Mouse (Mus musculus) liver, embryonic 11.5 days (tissue): Measurements from ENCODE around the gene Phlda3. TPM values are rescaled to one million over a fixed set of nuclear protein-coding genes. Genes with fewer than 3 reads are reported as not detected.

Experiments
- ATAC-seq: fragments of 200-750 bp; cut with Nextera tagmentation; replicated peaks from 2 replicates; pipeline ENCODE4 v1.8.0; 2017; ENCODE audit warnings: moderate number of reproducible peaks, mild to moderate bottlenecking, moderate TSS enrichment, moderate library complexity; ENCODE audit not compliant: low FRiP score
- DNase-seq: peaks from one replicate; pipeline ENCODE4 v3.0.0-alpha.2; 2017; ENCODE audit warnings: low spot score
- H3K27ac ChIP-seq: fragments of 300-500 bp; sonication (generic); 2 replicates; pipeline ENCODE4 v1.5.1; 2014; ENCODE audit warnings: mild to moderate bottlenecking, low read depth, low read length, control low read depth
- H3K27me3 ChIP-seq: fragments of 300-500 bp; sonication (generic); replicated peaks from 2 replicates; pipeline ENCODE4 v1.6.1; 2014; ENCODE audit warnings: low read length, mixed read lengths; ENCODE audit not compliant: control insufficient read depth, insufficient read depth
- H3K36me3 ChIP-seq: fragments of 300-500 bp; sonication (generic); 2 replicates; pipeline ENCODE4 v1.6.1; 2014; ENCODE audit warnings: mild to moderate bottlenecking, low read length, moderate library complexity, mixed read lengths; ENCODE audit not compliant: control insufficient read depth, insufficient read depth
- H3K4me1 ChIP-seq: fragments of 300-500 bp; sonication (generic); replicated peaks from 2 replicates; pipeline ENCODE4 v1.6.1; 2014; ENCODE audit warnings: low read length, mixed read lengths; ENCODE audit not compliant: control insufficient read depth, insufficient read depth
- H3K4me2 ChIP-seq: fragments of 300-500 bp; sonication (generic); 2 replicates; pipeline ENCODE4 v1.6.1; 2014; ENCODE audit warnings: mild to moderate bottlenecking, control low read depth, moderate library complexity
- H3K4me3 ChIP-seq: fragments of 300-500 bp; sonication (generic); 2 replicates; pipeline ENCODE4 v1.5.1; 2014; ENCODE audit warnings: low read depth, low read length, control low read depth
- H3K9ac ChIP-seq: fragments of 300-500 bp; sonication (generic); 2 replicates; pipeline ENCODE4 v1.6.1; 2014; ENCODE audit warnings: low read depth, low read length, control low read depth
- H3K9me3 ChIP-seq: fragments of 300-500 bp; sonication (generic); 2 replicates; pipeline ENCODE4 v1.6.1; 2016; ENCODE audit warnings: low read length, inconsistent platforms, mixed read lengths; ENCODE audit not compliant: control insufficient read depth
- WGBS: fragments of 180-500 bp; shearing (Covaris S2); extraction: QIAGEN DNeasy Blood & Tissue Kit; methylation state at CpG from one replicate; pipeline ENCODE4 v1.1.7; 2014; 5-methylcytosine and 5-hydroxymethylcytosine counted together
- polyA plus RNA-seq: library from polyadenylated mRNA; unstranded; fragments of >200 nt; fragmentation: Nextera tagmentation; extraction: Ambion mirVana; gene quantifications from 2 replicates; pipeline ENCODE4 v1.2.1, GENCODE M21; 2014

The Phlda3 gene
- polyA plus RNA-seq, 1 experiment from 2014 or later, result 22.5 TPM

- H3K27me3 ChIP-seq, result no peaks in the 10 kb centered on the region
- DNase-seq (no peak), ATAC-seq (no peak)
- no peak overlapping the region for H3K4me2 ChIP-seq
- no peaks in the 10 kb centered on the region for H3K36me3 ChIP-seq
- WGBS, result 79% methylated on average over 1 of the region's 1 CpGs
- H3K4me3 ChIP-seq, result no peak overlapping the region
- peaks cover 6% of the 10 kb centered on the region; the same call in 1 of the 2 replicates for H3K4me1 ChIP-seq
- H3K9ac ChIP-seq, result no peak overlapping the region
- H3K27ac ChIP-seq, result no peak overlapping the region
- H3K9me3 ChIP-seq, result no peaks in the 10 kb centered on the region
These were observed 11.1 kb downstream of the Phlda3 start for GRCm38 (mm10) chr1:135777046-135777445.

DNA sequence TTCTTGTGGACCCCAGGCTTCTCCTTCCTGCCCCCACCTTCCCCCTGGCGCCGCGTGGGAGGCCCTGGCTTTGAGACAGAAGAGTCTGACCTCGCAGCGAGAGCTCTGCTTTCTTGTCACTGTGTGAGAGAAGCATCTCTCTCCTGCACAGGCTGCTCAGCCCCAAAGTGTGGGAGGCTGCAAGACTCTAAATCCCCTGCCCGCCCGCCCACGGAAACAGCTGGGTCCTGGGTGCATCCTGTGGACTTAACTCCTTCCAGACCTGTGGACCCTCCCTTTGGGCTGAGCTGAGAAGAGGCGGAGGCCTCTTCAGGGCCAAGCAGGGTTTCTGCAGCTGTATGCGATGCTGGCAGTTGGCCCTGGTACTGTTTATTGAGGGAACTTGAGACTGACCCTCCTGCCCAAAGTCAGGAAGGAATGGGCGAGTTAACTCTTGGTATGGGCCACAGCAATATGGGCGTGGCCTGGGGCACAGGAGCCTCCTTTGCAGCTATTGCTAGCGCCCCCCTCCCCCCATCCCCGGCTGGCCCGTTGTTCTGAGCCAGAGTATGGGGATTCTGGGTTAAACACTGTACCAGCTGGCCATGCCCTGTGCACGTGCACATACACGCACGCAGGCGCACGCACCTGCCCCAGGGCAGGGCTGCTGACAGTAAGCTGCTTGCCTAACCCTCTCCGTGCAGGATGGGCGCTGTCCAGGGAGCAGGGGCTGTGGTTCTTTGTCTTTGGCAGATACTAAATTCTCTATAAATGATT lies 13.0 kb downstream of the Phlda3 start, which contains the start of gene Tnni1:
Gene Tnni1 (plus strand): TSS at position 655 of the 756 bp plus-strand sequence.
- no peak for DNase-seq
- Histone ChIP-seq H3K27me3 (no peaks in the 10 kb centered on the region), H3K4me2 (no peak within 1 kb of the TSS), H3K9me3 (no peaks in the 10 kb centered on the region), H3K4me1 (peaks cover 6% of the 10 kb centered on the region; the same call in 1 of the 2 replicates), H3K9ac (no peak within 1 kb of the TSS), H3K4me3 (no peak within 1 kb of the TSS), H3K36me3 (no peaks in the 10 kb centered on the region), H3K27ac (peak within 1 kb of the TSS; percentile 19; the same call in 1 of the 2 replicates)
- WGBS, result 25% methylated on average over 22 of the region's 22 CpGs
- no peak; the same call in 1 of the 2 replicates for ATAC-seq

- Histone ChIP-seq H3K36me3 (no peaks in the 10 kb centered on the region), H3K4me1 (peaks cover 6% of the 10 kb centered on the region; the same call in 1 of the 2 replicates), H3K9ac (no peak overlapping the region), H3K27me3 (no peaks in the 10 kb centered on the region), H3K4me2 (no peak overlapping the region), H3K4me3 (no peak overlapping the region), H3K9me3 (no peaks in the 10 kb centered on the region), H3K27ac (no peak overlapping the region)
- DNase-seq (no peak), ATAC-seq (no peak)
- 58% methylated on average over 4 of the region's 4 CpGs for WGBS
These were observed 14.7 kb downstream of the Phlda3 start for GRCm38 (mm10) chr1:135780649-135781048.

- peaks cover 5% of the 10 kb centered on the region; the same call in 1 of the 2 replicates for H3K4me1 ChIP-seq
- no peaks in the 10 kb centered on the region for H3K27me3 ChIP-seq
- H3K4me3 ChIP-seq, result no peak overlapping the region
- 17% methylated on average over 13 of the region's 13 CpGs for WGBS
- H3K9ac ChIP-seq, result no peak overlapping the region
- no peaks in the 10 kb centered on the region for H3K36me3 ChIP-seq
- no peaks in the 10 kb centered on the region for H3K9me3 ChIP-seq
- peak; percentile 66 for DNase-seq
- H3K4me2 ChIP-seq, result no peak overlapping the region
- H3K27ac ChIP-seq, result no peak overlapping the region
- ATAC-seq, result no peak; the same call in 1 of the 2 replicates
These were observed 15.3 kb downstream of the Phlda3 start for GRCm38 (mm10) chr1:135781220-135781619.

GRCm38 (mm10) chr1:135782816-135783215 lies 16.9 kb downstream of the Phlda3 start:
- no peak overlapping the region for H3K9ac ChIP-seq
- no peak for DNase-seq
- H3K4me2 ChIP-seq, result no peak overlapping the region
- no peak overlapping the region for H3K27ac ChIP-seq
- ATAC-seq, result no peak
- no peak overlapping the region for H3K4me3 ChIP-seq
- H3K9me3 ChIP-seq, result no peaks in the 10 kb centered on the region
- 0 out of 2 replicates have a peak, but pooled peaks cover 3% of the 10 kb centered on the region for H3K4me1 ChIP-seq
- H3K36me3 ChIP-seq, result no peaks in the 10 kb centered on the region
- no peaks in the 10 kb centered on the region for H3K27me3 ChIP-seq
- WGBS, result 64% methylated on average over 10 of the region's 10 CpGs

- 49% methylated on average over 3 of the region's 3 CpGs for WGBS
- 0 out of 2 replicates have a peak, but pooled peaks cover 6% of the 10 kb centered on the region for H3K4me1 ChIP-seq
- no peak overlapping the region for H3K4me2 ChIP-seq
- no peaks in the 10 kb centered on the region for H3K27me3 ChIP-seq
- H3K9ac ChIP-seq, result no peak overlapping the region
- no peaks in the 10 kb centered on the region for H3K9me3 ChIP-seq
- no peak overlapping the region for H3K27ac ChIP-seq
- H3K36me3 ChIP-seq, result no peaks in the 10 kb centered on the region
- DNase-seq (no peak), ATAC-seq (no peak)
- no peak overlapping the region for H3K4me3 ChIP-seq
These were observed 21.9 kb downstream of the Phlda3 start for GRCm38 (mm10) chr1:135787799-135788198.

DNA sequence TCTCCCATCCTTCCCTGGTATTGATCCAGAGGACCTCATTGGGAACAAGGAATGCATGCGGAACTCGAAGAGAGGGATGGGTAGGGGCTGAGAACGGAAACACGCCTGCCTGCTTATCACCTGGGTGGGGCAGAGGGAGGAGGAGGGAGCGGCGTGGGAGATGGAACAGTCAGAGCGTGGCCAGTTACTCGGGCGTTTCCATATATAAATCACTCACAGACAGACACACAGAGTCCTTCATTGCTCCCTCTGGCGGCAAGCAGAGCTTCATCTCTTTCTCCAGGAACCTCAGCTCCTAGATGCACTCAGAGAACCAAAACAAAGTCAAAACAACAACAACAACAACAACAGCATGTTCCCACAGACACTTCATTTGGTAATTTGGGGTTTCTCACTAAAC lies 22.8 kb downstream of the Phlda3 start:
- DNase-seq, result no peak
- Histone ChIP-seq H3K4me1 (peaks cover 10% of the 10 kb centered on the region), H3K9me3 (no peaks in the 10 kb centered on the region), H3K27me3 (peaks cover 4% of the 10 kb centered on the region; the same call in 1 of the 2 replicates), H3K4me3 (no peak overlapping the region), H3K27ac (no peak overlapping the region), H3K9ac (no peak overlapping the region), H3K36me3 (no peaks in the 10 kb centered on the region), H3K4me2 (peak overlapping the region; percentile 6; the same call in 1 of the 2 replicates)
- WGBS, result 20% methylated on average over 10 of the region's 10 CpGs
- 0 out of 2 replicates have a peak, but pooled peaks have one; percentile 41 for ATAC-seq

- Histone ChIP-seq H3K4me2 (no peak overlapping the region), H3K36me3 (no peaks in the 10 kb centered on the region), H3K9ac (no peak overlapping the region), H3K4me1 (peaks cover 19% of the 10 kb centered on the region), H3K9me3 (no peaks in the 10 kb centered on the region), H3K27me3 (peaks cover 4% of the 10 kb centered on the region; the same call in 1 of the 2 replicates), H3K27ac (no peak overlapping the region), H3K4me3 (no peak overlapping the region)
- WGBS, result 7% methylated on average over 5 of the region's 5 CpGs
- DNase-seq (peak; percentile 80), ATAC-seq (no peak)
These were observed 23.9 kb downstream of the Phlda3 start for GRCm38 (mm10) chr1:135789815-135790214.
